Mouse (Mus musculus) induced T-regulatory cell, adult 2 months (primary cell): ENCODE measurements around the gene Asic2.
A peak's percentile ranks its signal among the peaks of the same experiment; 100 is the strongest.

Source experiments
- DNase-seq: peaks from one replicate; pipeline ENCODE4 v3.0.0-alpha.2; 2012; ENCODE audit warnings: low read depth

The Asic2 gene

GRCm38 (mm10) chr11:81841001-81841400 lies 127.3 kb downstream of the Asic2 start:
- no peak for DNase-seq

GRCm38 (mm10) chr11:81838426-81838825 lies 129.8 kb downstream of the Asic2 start:
- DNase-seq, result no peak

GRCm38 (mm10) chr11:81832381-81832780 lies 135.9 kb downstream of the Asic2 start:
- no peak for DNase-seq

GRCm38 (mm10) chr11:81816531-81816930 lies 151.7 kb downstream of the Asic2 start:
- DNase-seq, result no peak

- DNase-seq, result no peak
Measured at GRCm38 (mm10) chr11:81814816-81815215, 153.4 kb downstream of the Asic2 start.

GRCm38 (mm10) chr11:81806905-81807659 lies 161.2 kb downstream of the Asic2 start:
- no peak for DNase-seq

- DNase-seq, result no peak
Measured at GRCm38 (mm10) chr11:81803544-81803943, 164.7 kb downstream of the Asic2 start.

GRCm38 (mm10) chr11:81802614-81803013 lies 165.6 kb downstream of the Asic2 start:
- DNase-seq, result no peak

GRCm38 (mm10) chr11:81800899-81801298 lies 167.4 kb downstream of the Asic2 start:
- DNase-seq, result no peak

GRCm38 (mm10) chr11:81793588-81793987 lies 174.7 kb downstream of the Asic2 start:
- DNase-seq, result no peak

- no peak for DNase-seq
Measured at GRCm38 (mm10) chr11:81791579-81791978, 176.7 kb downstream of the Asic2 start.

GRCm38 (mm10) chr11:81780596-81780995 lies 187.7 kb downstream of the Asic2 start:
- DNase-seq, result no peak

GRCm38 (mm10) chr11:81779881-81780280 lies 188.4 kb downstream of the Asic2 start:
- no peak for DNase-seq

- no peak for DNase-seq
Measured at GRCm38 (mm10) chr11:81771195-81771895, 196.9 kb downstream of the Asic2 start.

GRCm38 (mm10) chr11:81769691-81770260 lies 198.5 kb downstream of the Asic2 start:
- no peak for DNase-seq

- DNase-seq, result no peak
Measured at GRCm38 (mm10) chr11:81768305-81768704, 200.0 kb downstream of the Asic2 start.

GRCm38 (mm10) chr11:81767781-81768180 lies 200.5 kb downstream of the Asic2 start:
- no peak for DNase-seq

GRCm38 (mm10) chr11:81765288-81765687 lies 203.0 kb downstream of the Asic2 start:
- no peak for DNase-seq

- no peak for DNase-seq
Measured at GRCm38 (mm10) chr11:81764778-81765177, 203.5 kb downstream of the Asic2 start.

- DNase-seq, result no peak
Measured at GRCm38 (mm10) chr11:81757221-81757620, 211.0 kb downstream of the Asic2 start.

GRCm38 (mm10) chr11:81750876-81751275 lies 217.4 kb downstream of the Asic2 start:
- DNase-seq, result no peak

GRCm38 (mm10) chr11:81750016-81750415 lies 218.2 kb downstream of the Asic2 start:
- DNase-seq, result no peak

- DNase-seq, result peak; percentile 24
Measured at GRCm38 (mm10) chr11:81738995-81739394, 229.3 kb downstream of the Asic2 start.
